Mouse (Mus musculus) kidney, embryonic 14.5 days (tissue): ENCODE measurements around the gene Scarf1. TPM values are rescaled to one million over a fixed set of nuclear protein-coding genes. Genes with fewer than 3 reads are reported as not detected.

Experiments
- ATAC-seq: fragments of 200-750 bp; cut with Nextera tagmentation; 2 replicates; pipeline ENCODE4 v1.8.0; 2017; ENCODE audit warnings: moderate number of reproducible peaks, mild to moderate bottlenecking, moderate TSS enrichment, moderate library complexity; ENCODE audit not compliant: low FRiP score, low TSS enrichment
- H3K27ac ChIP-seq: fragments of 300-500 bp; sonication (generic); 2 replicates; pipeline ENCODE4 v1.5.1; 2014; ENCODE audit warnings: low read depth, mild to moderate bottlenecking, low read length, moderate library complexity, mixed read lengths
- H3K27me3 ChIP-seq: fragments of 300-500 bp; sonication (generic); 2 replicates; pipeline ENCODE4 v1.6.1; 2014; ENCODE audit warnings: mild to moderate bottlenecking, low read length; ENCODE audit not compliant: control insufficient read depth, insufficient read depth
- H3K36me3 ChIP-seq: fragments of 300-500 bp; sonication (generic); 2 replicates; pipeline ENCODE4 v1.6.1; 2014; ENCODE audit warnings: low read length, mixed read lengths; ENCODE audit not compliant: control insufficient read depth, insufficient read depth
- H3K4me1 ChIP-seq: fragments of 300-500 bp; sonication (generic); 2 replicates; pipeline ENCODE4 v1.6.1; 2014; ENCODE audit warnings: low read length, mixed read lengths; ENCODE audit not compliant: control insufficient read depth, insufficient read depth
- H3K4me2 ChIP-seq: fragments of 300-500 bp; sonication (generic); replicated peaks from 2 replicates; pipeline ENCODE4 v1.6.1; 2014; ENCODE audit warnings: low read depth, mild to moderate bottlenecking, low read length
- H3K4me3 ChIP-seq: fragments of 300-500 bp; sonication (generic); 2 replicates; pipeline ENCODE4 v1.5.1; 2014; ENCODE audit warnings: mild to moderate bottlenecking, low read length
- H3K9ac ChIP-seq: fragments of 300-500 bp; sonication (generic); 2 replicates; pipeline ENCODE4 v1.6.1; 2014; ENCODE audit warnings: low read depth, mild to moderate bottlenecking, low read length, moderate library complexity
- H3K9me3 ChIP-seq: fragments of 300-500 bp; sonication (generic); 2 replicates; pipeline ENCODE4 v1.6.1; 2016; ENCODE audit warnings: low read length; ENCODE audit not compliant: control insufficient read depth
- WGBS: fragments of 180-500 bp; shearing (Covaris S2); extraction: QIAGEN DNeasy Blood & Tissue Kit; methylation state at CpG from one replicate; pipeline ENCODE4 v1.1.7; 2014; 5-methylcytosine and 5-hydroxymethylcytosine counted together
- polyA plus RNA-seq: library from polyadenylated mRNA; unstranded; fragments of >200 nt; fragmentation: Nextera tagmentation; extraction: Ambion mirVana; gene quantifications from 2 replicates; pipeline ENCODE4 v1.2.1, GENCODE M21; 2014

Scarf1 gene
- polyA plus RNA-seq, 1 experiment from 2014 or later, result 10.0 TPM

GRCm38 (mm10) chr11:75532340-75533277 is 19.3 kb downstream of the Scarf1 start:
- H3K27ac ChIP-seq, result peak overlapping the region; percentile 11; the same call in 1 of the 2 replicates
- no peaks in the 10 kb centered on the region for H3K27me3 ChIP-seq
- peak overlapping the region; percentile 68 for H3K9ac ChIP-seq
- WGBS, result 13% methylated on average over 36 of the region's 38 CpGs
- no peaks in the 10 kb centered on the region for H3K36me3 ChIP-seq
- no peaks in the 10 kb centered on the region for H3K9me3 ChIP-seq
- no peak for ATAC-seq
- peak overlapping the region; percentile 59 for H3K4me3 ChIP-seq
- H3K4me2 ChIP-seq, result peak overlapping the region; percentile 96
- peaks cover 18% of the 10 kb centered on the region for H3K4me1 ChIP-seq

DNA sequence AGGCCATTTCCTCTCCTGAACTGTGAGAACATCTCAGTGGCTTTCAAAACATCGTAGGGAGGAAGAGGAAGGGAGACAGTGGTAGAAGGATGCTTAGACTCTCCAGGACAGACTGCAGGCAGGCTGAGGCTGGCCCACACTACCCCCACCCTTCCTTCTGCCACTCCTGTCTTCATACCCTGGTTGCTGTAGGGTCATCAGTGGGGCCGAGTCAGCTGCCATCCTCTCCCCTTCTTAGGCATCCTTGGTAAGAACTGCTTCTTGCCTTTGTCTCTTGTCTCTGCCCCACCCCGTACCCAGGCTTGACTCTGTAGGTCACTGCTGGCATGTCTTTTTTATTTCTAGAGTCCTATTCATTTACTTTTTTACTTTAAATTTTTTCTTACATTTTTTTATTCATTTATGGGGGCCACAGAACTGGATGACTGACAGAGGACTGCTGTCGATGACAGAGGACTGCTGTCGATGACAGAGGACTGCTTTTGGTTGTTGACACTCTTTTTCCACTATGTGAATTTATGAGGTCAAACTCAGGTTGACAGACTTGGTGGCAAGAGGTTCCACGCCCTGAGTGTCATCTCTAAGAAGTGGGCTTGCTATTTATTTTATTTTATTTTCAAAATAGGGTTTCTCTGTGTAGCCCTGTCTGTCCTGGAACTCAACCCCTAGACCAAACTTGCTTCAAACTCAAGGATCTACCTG is 20.1 kb downstream of the Scarf1 start:
- Histone ChIP-seq H3K4me3 (peak overlapping the region; percentile 59; the same call in 1 of the 2 replicates), H3K27me3 (no peaks in the 10 kb centered on the region), H3K4me2 (peak overlapping the region; percentile 15; the same call in 1 of the 2 replicates), H3K4me1 (peaks cover 26% of the 10 kb centered on the region), H3K36me3 (no peaks in the 10 kb centered on the region), H3K9ac (no peak overlapping the region), H3K27ac (no peak overlapping the region), H3K9me3 (no peaks in the 10 kb centered on the region)
- WGBS, result 65% methylated on average over 6 of the region's 6 CpGs
- ATAC-seq, result no peak

GRCm38 (mm10) chr11:75534286-75535033 is 21.1 kb downstream of the Scarf1 start:
- no peak overlapping the region for H3K9ac ChIP-seq
- H3K9me3 ChIP-seq, result no peaks in the 10 kb centered on the region
- peaks cover 29% of the 10 kb centered on the region for H3K4me1 ChIP-seq
- WGBS, result 30% methylated on average over 4 of the region's 4 CpGs
- ATAC-seq, result no peak
- no peaks in the 10 kb centered on the region for H3K27me3 ChIP-seq
- H3K36me3 ChIP-seq, result no peaks in the 10 kb centered on the region
- H3K4me2 ChIP-seq, result no peak overlapping the region
- H3K4me3 ChIP-seq, result no peak overlapping the region
- H3K27ac ChIP-seq, result no peak overlapping the region

DNA sequence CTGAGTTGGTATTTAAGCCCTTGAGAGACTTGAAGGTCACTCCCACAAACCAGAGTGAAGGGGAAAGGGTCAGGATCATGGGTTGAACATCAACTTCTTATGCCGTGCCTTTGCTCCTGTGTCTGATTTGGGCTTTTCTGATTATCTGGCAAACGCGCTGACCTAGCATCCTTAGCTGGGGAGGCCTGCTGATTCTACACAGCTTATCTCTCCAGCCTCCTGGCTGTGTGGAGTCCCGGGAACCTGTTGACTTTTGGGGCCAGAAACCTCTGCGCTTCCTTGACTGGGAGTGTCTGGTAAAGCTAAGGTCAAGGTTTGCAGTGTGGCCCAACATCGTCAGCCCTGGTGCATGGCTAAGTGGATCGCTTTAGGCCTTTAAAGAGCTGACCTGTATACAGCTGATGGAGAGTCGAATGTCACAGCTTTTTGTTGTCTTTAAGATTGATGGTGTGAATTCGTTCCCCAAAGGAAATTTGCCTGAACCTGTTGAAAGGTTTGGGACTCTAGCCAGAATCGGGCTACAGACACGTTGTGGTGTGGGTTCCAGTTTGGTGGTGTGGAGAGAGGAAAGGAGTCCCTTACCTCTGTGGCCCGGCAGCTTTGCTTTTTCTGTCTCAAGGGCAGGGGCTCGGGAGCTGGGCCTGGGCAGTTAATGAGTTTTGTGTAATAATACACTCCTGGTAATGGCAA is 21.9 kb downstream of the Scarf1 start:
- Histone ChIP-seq H3K9ac (no peak overlapping the region), H3K4me1 (peaks cover 29% of the 10 kb centered on the region), H3K36me3 (no peaks in the 10 kb centered on the region), H3K27me3 (no peaks in the 10 kb centered on the region), H3K27ac (0 out of 2 replicates have a peak overlapping the region, but pooled peaks have one; percentile 6), H3K9me3 (no peaks in the 10 kb centered on the region), H3K4me2 (no peak overlapping the region; the same call in 1 of the 2 replicates), H3K4me3 (no peak overlapping the region)
- ATAC-seq, result no peak
- 19% methylated on average over 13 of the region's 13 CpGs for WGBS

DNA sequence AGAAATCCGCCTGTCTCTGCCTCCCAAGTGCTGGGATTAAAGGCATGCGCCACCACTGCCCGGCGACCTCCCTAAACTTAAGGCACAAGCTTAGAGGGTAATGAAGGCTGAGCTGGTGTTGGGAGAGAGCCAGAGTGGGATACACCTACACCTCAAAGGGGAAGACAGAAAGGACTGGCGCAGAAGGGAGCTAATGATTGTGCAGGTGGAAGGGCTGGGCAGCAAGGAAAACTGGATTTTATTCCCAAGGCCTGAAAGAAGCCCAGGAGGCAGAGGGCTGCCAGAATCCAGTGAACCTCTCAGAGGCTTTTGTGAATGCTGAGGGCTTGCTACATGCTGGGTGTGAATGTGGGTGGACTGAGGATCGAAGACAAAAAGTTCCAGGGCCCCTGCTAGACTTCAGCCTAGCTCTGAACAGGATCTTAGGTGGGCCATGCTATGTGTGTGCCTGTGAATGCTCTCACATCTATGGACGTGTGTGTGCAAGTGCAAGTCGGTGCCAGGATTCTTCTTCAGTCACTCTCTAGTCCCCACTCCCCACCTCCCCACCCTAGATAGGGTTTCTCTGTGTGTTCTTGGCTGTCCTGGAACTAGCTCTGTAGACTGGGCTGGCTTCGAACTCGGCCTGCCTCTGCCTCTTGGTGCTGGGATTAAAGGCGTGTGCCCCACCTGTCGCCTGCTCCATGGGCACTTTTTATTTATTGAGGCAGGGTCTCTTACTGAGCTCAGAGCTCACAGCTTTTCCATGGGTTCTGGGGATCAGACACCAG is 23.1 kb downstream of the Scarf1 start:
- Histone ChIP-seq H3K36me3 (no peaks in the 10 kb centered on the region), H3K27ac (no peak overlapping the region), H3K9me3 (no peaks in the 10 kb centered on the region), H3K4me3 (no peak overlapping the region), H3K9ac (no peak overlapping the region), H3K27me3 (no peaks in the 10 kb centered on the region), H3K4me1 (peaks cover 29% of the 10 kb centered on the region), H3K4me2 (no peak overlapping the region)
- no peak for ATAC-seq
- WGBS, result 94% methylated on average over 12 of the region's 12 CpGs

DNA sequence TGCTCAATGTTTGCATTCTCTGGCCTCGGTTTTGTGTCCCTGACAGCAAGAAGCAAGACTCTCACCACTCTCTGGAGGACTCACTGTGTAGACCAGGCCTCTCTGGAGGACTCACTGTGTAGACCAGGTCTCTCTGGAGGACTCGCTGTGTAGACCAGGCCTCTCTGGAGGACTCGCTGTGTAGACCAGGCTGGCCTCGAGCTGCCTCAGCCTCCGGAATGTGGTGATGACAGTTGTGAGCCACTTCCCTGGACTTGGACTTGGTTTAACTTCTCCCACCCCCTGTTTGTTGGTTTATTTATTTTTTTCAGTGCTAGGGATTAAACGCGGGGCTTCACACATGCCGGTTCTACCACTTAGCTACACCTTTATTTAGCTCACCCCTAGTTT is 23.7 kb downstream of the Scarf1 start:
- Histone ChIP-seq H3K27ac (no peak overlapping the region), H3K36me3 (no peaks in the 10 kb centered on the region), H3K4me2 (no peak overlapping the region), H3K4me1 (peaks cover 29% of the 10 kb centered on the region), H3K9ac (no peak overlapping the region), H3K9me3 (no peaks in the 10 kb centered on the region), H3K4me3 (no peak overlapping the region), H3K27me3 (no peaks in the 10 kb centered on the region)
- no peak for ATAC-seq
- WGBS, result 92% methylated on average over 8 of the region's 8 CpGs

DNA sequence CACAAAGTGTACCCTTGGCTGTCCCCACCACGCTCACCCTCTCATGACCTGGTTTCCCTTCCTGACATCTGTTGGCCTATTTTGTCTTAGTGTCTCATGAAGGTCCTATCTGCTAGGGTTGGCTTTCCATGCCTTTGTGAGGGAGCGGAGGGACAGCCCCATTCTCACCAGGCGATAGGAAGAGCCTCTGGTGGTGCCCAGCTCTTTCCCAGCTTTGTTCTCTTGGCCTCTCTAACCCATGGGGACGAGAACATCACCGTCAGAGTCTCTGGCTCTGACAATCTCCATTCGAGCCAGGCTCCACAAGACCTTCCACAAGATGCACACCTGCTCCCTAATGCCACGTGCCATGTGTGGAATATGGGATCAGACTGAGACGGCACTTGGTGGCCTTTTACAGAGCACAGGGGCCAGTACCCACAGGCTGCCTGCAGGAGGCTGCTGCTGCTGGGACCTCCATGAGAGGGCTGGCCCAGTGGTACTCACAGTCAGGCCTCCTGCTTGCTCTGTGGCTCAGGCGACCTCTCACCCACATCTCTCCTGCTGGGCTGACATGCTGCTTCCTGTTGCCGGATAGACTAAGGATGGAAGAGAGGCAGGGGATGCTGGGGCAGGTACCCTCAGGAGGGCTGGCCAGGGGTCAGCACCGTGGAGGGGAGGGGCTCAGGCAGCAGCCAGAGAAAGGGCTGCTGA is 24.3 kb downstream of the Scarf1 start:
- Histone ChIP-seq H3K4me3 (no peak overlapping the region), H3K4me1 (peaks cover 23% of the 10 kb centered on the region), H3K9ac (no peak overlapping the region), H3K9me3 (no peaks in the 10 kb centered on the region), H3K4me2 (no peak overlapping the region), H3K27ac (peak overlapping the region; percentile 62; the same call in 1 of the 2 replicates), H3K27me3 (no peaks in the 10 kb centered on the region), H3K36me3 (no peaks in the 10 kb centered on the region)
- 54% methylated on average over 11 of the region's 11 CpGs for WGBS
- ATAC-seq, result peak; percentile 39
